Mouse (Mus musculus) thymus, adult 2 months (tissue): ENCODE measurements around the gene Wap.

Experiments used
- CTCF ChIP-seq: fragments of 200-500 bp; IDR thresholded peaks from 2 replicates; pipeline ENCODE4 v1.5.1; 2012; ENCODE audit warnings: mild to moderate bottlenecking, control low read depth, low read length, moderate library complexity, borderline replicate concordance; ENCODE audit not compliant: control insufficient read depth, poor library complexity, insufficient read depth; ENCODE audit errors: extremely low read depth
- POLR2A ChIP-seq: fragments of 200-500 bp; IDR thresholded peaks from 2 replicates; pipeline ENCODE4 v1.6.1; 2012; ENCODE audit warnings: mild to moderate bottlenecking, low read length, control low read depth, moderate library complexity; ENCODE audit not compliant: control insufficient read depth, poor library complexity, insufficient read depth; ENCODE audit errors: extremely low read depth

DNA sequence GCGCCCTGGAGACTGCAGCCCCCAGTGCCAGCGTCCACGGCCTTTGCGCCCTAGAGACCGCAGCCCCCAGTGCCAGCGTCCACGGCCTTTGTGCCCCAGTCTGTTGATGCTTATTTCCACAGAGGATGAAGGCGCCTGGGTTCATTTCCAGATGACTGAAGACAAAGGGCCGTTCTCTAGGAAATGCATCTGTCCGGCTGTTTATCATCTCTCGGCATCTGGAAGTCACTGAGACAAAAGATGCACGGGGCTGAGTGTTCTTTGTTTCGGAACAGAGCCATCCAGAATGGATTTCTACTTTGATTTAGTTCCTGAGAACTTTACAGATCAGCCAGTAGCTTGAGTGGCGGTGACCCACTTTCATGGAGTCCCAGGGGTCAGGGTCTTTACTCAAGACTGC is 22.8 kb upstream of the Wap start:
- no peak for TF ChIP-seq CTCF
- TF ChIP-seq POLR2A, result no peak
